Mouse (Mus musculus) neural tube, embryonic 14.5 days (tissue): ENCODE measurements around the gene Atp5h. TPM values are rescaled to one million over a fixed set of nuclear protein-coding genes. Genes with fewer than 3 reads are reported as not detected.
A peak's percentile ranks its signal among the peaks of the same experiment; 100 is the strongest.

ENCODE experiments used
- ATAC-seq: fragments of 200-750 bp; cut with Nextera tagmentation; 2 replicates; pipeline ENCODE4 v1.8.0; 2017; ENCODE audit warnings: low read depth, mild to moderate bottlenecking, moderate TSS enrichment, moderate library complexity
- H3K27ac ChIP-seq: fragments of 300-500 bp; sonication (generic); 2 replicates; pipeline ENCODE4 v1.5.1; 2014; ENCODE audit warnings: low read depth, mild to moderate bottlenecking, control low read depth, low read length, moderate library complexity, mixed read lengths
- H3K27me3 ChIP-seq: fragments of 300-500 bp; sonication (generic); 2 replicates; pipeline ENCODE4 v1.6.1; 2014; ENCODE audit warnings: low read length; ENCODE audit not compliant: control insufficient read depth, insufficient read depth
- H3K36me3 ChIP-seq: fragments of 300-500 bp; sonication (generic); 2 replicates; pipeline ENCODE4 v1.6.1; 2014; ENCODE audit warnings: low read length, mixed read lengths; ENCODE audit not compliant: control insufficient read depth, insufficient read depth
- H3K4me1 ChIP-seq: fragments of 300-500 bp; sonication (generic); 2 replicates; pipeline ENCODE4 v1.6.1; 2014; ENCODE audit warnings: low read length; ENCODE audit not compliant: control insufficient read depth, insufficient read depth
- H3K4me2 ChIP-seq: fragments of 300-500 bp; sonication (generic); 2 replicates; pipeline ENCODE4 v1.6.1; 2014; ENCODE audit warnings: mild to moderate bottlenecking, low read depth, low read length, control low read depth
- H3K4me3 ChIP-seq: fragments of 300-500 bp; sonication (generic); 2 replicates; pipeline ENCODE4 v1.5.1; 2014; ENCODE audit warnings: low read depth, low read length, control low read depth, mixed read lengths
- H3K9ac ChIP-seq: fragments of 300-500 bp; sonication (generic); replicated peaks from 2 replicates; pipeline ENCODE4 v1.6.1; 2014; ENCODE audit warnings: low read depth, mild to moderate bottlenecking, control low read depth, low read length, mixed read lengths
- H3K9me3 ChIP-seq: fragments of 300-500 bp; sonication (generic); 2 replicates; pipeline ENCODE4 v1.6.1; 2016; ENCODE audit warnings: low read length; ENCODE audit not compliant: control insufficient read depth
- WGBS: fragments of 180-500 bp; shearing (Covaris S2); extraction: QIAGEN DNeasy Blood & Tissue Kit; methylation state at CpG from one replicate; pipeline ENCODE4 v1.1.7; 2014; 5-methylcytosine and 5-hydroxymethylcytosine counted together
- polyA plus RNA-seq: library from polyadenylated mRNA; unstranded; fragments of >200 nt; fragmentation: Nextera tagmentation; extraction: Ambion mirVana; gene quantifications from 2 replicates; pipeline ENCODE4 v1.2.1, GENCODE M21; 2014

The Atp5h gene
- 928 and 1,005 TPM in 2 replicates for polyA plus RNA-seq

GRCm38 (mm10) chr11:115419531-115420237 is at the start of gene Atp5h, which contains the start of gene Kctd2:
Gene Atp5h, minus strand, starts transcription at chr11:115419962.
Gene Kctd2, plus strand, starts transcription at chr11:115420128.
- Histone ChIP-seq H3K9me3 (no peaks in the 10 kb centered on the region), H3K4me3 (peak within 1 kb of the TSS; percentile 93), H3K36me3 (peaks cover 17% of the 10 kb centered on the region; the same call in 1 of the 2 replicates), H3K9ac (peak within 1 kb of the TSS; percentile 97), H3K4me1 (peaks cover 23% of the 10 kb centered on the region), H3K27me3 (no peaks in the 10 kb centered on the region), H3K27ac (peak within 1 kb of the TSS; percentile 83), H3K4me2 (peak within 1 kb of the TSS; percentile 96)
- under 1% methylated on average over 49 of the region's 56 CpGs for WGBS
- ATAC-seq, result peak; percentile 98

- Histone ChIP-seq H3K4me2 (no peak overlapping the region), H3K4me3 (no peak overlapping the region), H3K27me3 (no peaks in the 10 kb centered on the region), H3K27ac (no peak overlapping the region), H3K36me3 (no peaks in the 10 kb centered on the region), H3K9me3 (no peaks in the 10 kb centered on the region), H3K9ac (no peak overlapping the region), H3K4me1 (no peaks in the 10 kb centered on the region)
- no peak for ATAC-seq
- WGBS, result 56% methylated on average over 4 of the region's 4 CpGs
Measured at GRCm38 (mm10) chr11:115467217-115467618, 47.5 kb upstream of the Atp5h start.

GRCm38 (mm10) chr11:115464851-115465250 is 45.1 kb upstream of the Atp5h start:
- Histone ChIP-seq H3K27me3 (no peaks in the 10 kb centered on the region), H3K36me3 (no peaks in the 10 kb centered on the region), H3K9ac (no peak overlapping the region), H3K4me3 (no peak overlapping the region), H3K27ac (no peak overlapping the region), H3K4me1 (no peaks in the 10 kb centered on the region), H3K4me2 (no peak overlapping the region), H3K9me3 (no peaks in the 10 kb centered on the region)
- 94% methylated on average over 8 of the region's 8 CpGs for WGBS
- no peak for ATAC-seq

- WGBS, result 75% methylated on average over 11 of the region's 11 CpGs
- Histone ChIP-seq H3K36me3 (no peaks in the 10 kb centered on the region), H3K4me1 (no peaks in the 10 kb centered on the region), H3K27ac (no peak overlapping the region), H3K9ac (no peak overlapping the region), H3K27me3 (no peaks in the 10 kb centered on the region), H3K4me2 (no peak overlapping the region), H3K9me3 (no peaks in the 10 kb centered on the region), H3K4me3 (no peak overlapping the region)
- ATAC-seq, result no peak
Measured at GRCm38 (mm10) chr11:115463397-115463796, 43.6 kb upstream of the Atp5h start.

GRCm38 (mm10) chr11:115462243-115462891 is 42.6 kb upstream of the Atp5h start, which contains the start of gene Slc16a5:
Gene Slc16a5, plus strand, starts transcription at chr11:115462474.
- no peaks in the 10 kb centered on the region for H3K27me3 ChIP-seq
- no peaks in the 10 kb centered on the region for H3K36me3 ChIP-seq
- H3K4me1 ChIP-seq, result no peaks in the 10 kb centered on the region
- no peak within 1 kb of the TSS for H3K4me2 ChIP-seq
- H3K9me3 ChIP-seq, result no peaks in the 10 kb centered on the region
- no peak within 1 kb of the TSS for H3K27ac ChIP-seq
- no peak within 1 kb of the TSS for H3K9ac ChIP-seq
- WGBS, result 73% methylated on average over 16 of the region's 16 CpGs
- H3K4me3 ChIP-seq, result no peak within 1 kb of the TSS
- no peak for ATAC-seq

- Histone ChIP-seq H3K27me3 (no peaks in the 10 kb centered on the region), H3K36me3 (no peaks in the 10 kb centered on the region), H3K9me3 (no peaks in the 10 kb centered on the region), H3K27ac (no peak overlapping the region), H3K4me3 (no peak overlapping the region), H3K4me2 (no peak overlapping the region), H3K4me1 (no peaks in the 10 kb centered on the region), H3K9ac (no peak overlapping the region)
- ATAC-seq, result no peak
- 76% methylated on average over 5 of the region's 5 CpGs for whole genome bisulfite sequencing
Measured at GRCm38 (mm10) chr11:115461846-115462242, 42.1 kb upstream of the Atp5h start.

- Histone ChIP-seq H3K4me3 (no peak overlapping the region), H3K27ac (no peak overlapping the region), H3K27me3 (no peaks in the 10 kb centered on the region), H3K9me3 (no peaks in the 10 kb centered on the region), H3K36me3 (no peaks in the 10 kb centered on the region), H3K4me2 (no peak overlapping the region), H3K9ac (no peak overlapping the region), H3K4me1 (no peaks in the 10 kb centered on the region)
- ATAC-seq, result no peak
- WGBS, result 25% methylated on average over 8 of the region's 8 CpGs
Measured at GRCm38 (mm10) chr11:115460976-115461375, 41.2 kb upstream of the Atp5h start.

- Histone ChIP-seq H3K27me3 (no peaks in the 10 kb centered on the region), H3K9ac (no peak overlapping the region), H3K9me3 (no peaks in the 10 kb centered on the region), H3K4me2 (no peak overlapping the region), H3K4me3 (no peak overlapping the region), H3K36me3 (no peaks in the 10 kb centered on the region), H3K4me1 (no peaks in the 10 kb centered on the region), H3K27ac (no peak overlapping the region)
- no peak for ATAC-seq
- WGBS, result 47% methylated on average over 6 of the region's 6 CpGs
Measured at GRCm38 (mm10) chr11:115457405-115457804, 37.6 kb upstream of the Atp5h start.

- no peaks in the 10 kb centered on the region for H3K4me1 ChIP-seq
- no peaks in the 10 kb centered on the region for H3K36me3 ChIP-seq
- ATAC-seq, result no peak
- no peak overlapping the region for H3K27ac ChIP-seq
- no peak overlapping the region for H3K4me3 ChIP-seq
- no peak overlapping the region for H3K4me2 ChIP-seq
- WGBS, result 93% methylated on average over 5 of the region's 5 CpGs
- no peaks in the 10 kb centered on the region for H3K9me3 ChIP-seq
- H3K27me3 ChIP-seq, result no peaks in the 10 kb centered on the region
- no peak overlapping the region for H3K9ac ChIP-seq
Measured at GRCm38 (mm10) chr11:115456182-115456581, 36.4 kb upstream of the Atp5h start.
